ENCODE assay signal across 13 mouse cellular contexts in genomic region chr3:108432542-108433187, GRCm38 (mm10). TPM values are rescaled to one million over a fixed set of nuclear protein-coding genes. Genes with fewer than 3 reads are reported as not detected.
DNase-seq lines count a peak whose midpoint lies in the region; ATAC-seq and TF ChIP-seq lines count a peak whose summit lies in the region.
"Had no signal": no experiment of that assay in that cellular context is flagged by ENCODE, and none has a peak within 500 bp of the region (broad histone marks: within the 10 kb centered on the region; RNA-seq: fewer than 3 reads in every experiment).

No protein-coding gene starts in this region.

- no peak overlapping the region for H3K4me2 ChIP-seq in hindbrain, embryonic 15.5 days
- H3K4me2 ChIP-seq in neural tube, embryonic 13.5 days = 0 out of 2 replicates have a peak overlapping the region, but pooled peaks have one; percentile 9

- H3K36me3 ChIP-seq in forebrain, embryonic 10.5 days (replicated peaks) = peaks cover 89% of the 10 kb centered on the region
- peaks cover 62% of the 10 kb centered on the region for H3K36me3 ChIP-seq in hindbrain, embryonic 15.5 days
- H3K36me3 ChIP-seq in neural tube, embryonic 13.5 days = peaks cover 82% of the 10 kb centered on the region

- 37% methylated on average over 13 of the region's 13 CpGs for WGBS in forebrain, embryonic 10.5 days
- 26% methylated on average over 13 of the region's 13 CpGs for WGBS in hindbrain, embryonic 15.5 days
- 24% methylated on average over 13 of the region's 13 CpGs for WGBS in neural tube, embryonic 13.5 days

- intact Hi-C loops in heart, postnatal 14 days (cut with DNase I) = no loop called here

- no peak for TF ChIP-seq POLR2A in brain, embryonic 14.5 days (IDR thresholded peaks at IDR 0.05; ENCODE audit: borderline replicate concordance, extremely low read depth, insufficient read depth, insufficient read length, poor library complexity, severe bottlenecking)

- peak overlapping the region; percentile 90 for H3K27ac ChIP-seq in forebrain, embryonic 10.5 days
- peak overlapping the region; percentile 81 for H3K27ac ChIP-seq in hindbrain, embryonic 15.5 days (replicated peaks)
- peak overlapping the region; percentile 94 for H3K27ac ChIP-seq in neural tube, embryonic 13.5 days (replicated peaks)

- peaks cover 57% of the 10 kb centered on the region for H3K4me1 ChIP-seq in forebrain, embryonic 10.5 days
- peaks cover 29% of the 10 kb centered on the region for H3K4me1 ChIP-seq in hindbrain, embryonic 15.5 days (replicated peaks)
- peaks cover 70% of the 10 kb centered on the region for H3K4me1 ChIP-seq in neural tube, embryonic 13.5 days (replicated peaks)

- H3K27me3 ChIP-seq in forebrain, embryonic 10.5 days (ENCODE audit: poor library complexity, severe bottlenecking) = no peaks in the 10 kb centered on the region
- no peaks in the 10 kb centered on the region for H3K27me3 ChIP-seq in hindbrain, embryonic 15.5 days
- no peaks in the 10 kb centered on the region for H3K27me3 ChIP-seq in neural tube, embryonic 13.5 days
- H3K27me3 ChIP-seq: megakaryocyte, embryonic 14.5 days had no signal

- no peak for TF ChIP-seq CTCF in brain, embryonic 14.5 days (IDR thresholded peaks at IDR 0.05; ENCODE audit: borderline replicate concordance, extremely low read depth, insufficient read depth, insufficient read length)

- H3K9me3 ChIP-seq in forebrain, embryonic 10.5 days = no peaks in the 10 kb centered on the region
- H3K9me3 ChIP-seq in hindbrain, embryonic 15.5 days = no peaks in the 10 kb centered on the region
- H3K9me3 ChIP-seq in neural tube, embryonic 13.5 days = no peaks in the 10 kb centered on the region
- H3K9me3 ChIP-seq: heart, embryonic 10.5 days; megakaryocyte, embryonic 14.5 days had no signal

- DNase-seq in brain, embryonic 14.5 days (ENCODE audit: low read depth) = peak; percentile 95
- DNase-seq in forebrain, embryonic 10.5 days (ENCODE audit: extremely low spot score, low spot score) = peak; percentile 61
- DNase-seq in heart, adult 18-20 months = no peak
- DNase-seq in right cerebral cortex, postnatal 4 days = no peak
- no peak for DNase-seq in heart, postnatal 14 days
- DNase-seq: cerebellum, postnatal 36 days; lung, adult 2 months; thymus, postnatal 36 days had no signal

- H3K9ac ChIP-seq in hindbrain, embryonic 15.5 days = no peak overlapping the region
- H3K9ac ChIP-seq in neural tube, embryonic 13.5 days = no peak overlapping the region

- H3K4me3 ChIP-seq in forebrain, embryonic 10.5 days = peak overlapping the region; percentile 34
- no peak overlapping the region for H3K4me3 ChIP-seq in hindbrain, embryonic 15.5 days
- no peak overlapping the region for H3K4me3 ChIP-seq in neural tube, embryonic 13.5 days
- H3K4me3 ChIP-seq: heart, embryonic 10.5 days; megakaryocyte, embryonic 14.5 days had no signal

- no peak for ATAC-seq in hindbrain, embryonic 15.5 days (ENCODE audit: low FRiP score, low read depth)
- no peak for ATAC-seq in neural tube, embryonic 13.5 days (ENCODE audit: low read depth)
- ATAC-seq: intestine, postnatal 0 days had no signal

RNA-seq across cellular contexts. Expression of gene Sars, which starts 12.3 kb away (rescaled TPM):
- polyA plus RNA-seq in brain, embryonic 14.5 days (2012; rRNA removed) = 120 and 161 TPM in 2 replicates
- polyA plus RNA-seq in forebrain, embryonic 10.5 days (2016; fragmentation: Nextera tagmentation; extraction: Ambion mirVana) = 160 and 167 TPM in 2 replicates
- 197 and 219 TPM in 2 replicates for polyA plus RNA-seq in hindbrain, embryonic 15.5 days (2015; fragmentation: Nextera tagmentation; extraction: Ambion mirVana)
- polyA plus RNA-seq in neural tube, embryonic 13.5 days (2015; fragmentation: Nextera tagmentation; extraction: Ambion mirVana) = 210 and 223 TPM in 2 replicates
- 10 to 100 TPM; 80.2 to 89.6 TPM for total RNA-seq in heart, adult 18-20 months (2021)
- total RNA-seq in heart, postnatal 14 days (2021) = 10 to 100 TPM; 77.8 to 81.7 TPM

RNA-seq across cellular contexts. Expression of gene Celsr2, which starts 17.3 kb away (rescaled TPM):
- polyA plus RNA-seq in brain, embryonic 14.5 days (2012; rRNA removed) = 64.9 and 101 TPM in 2 replicates
- polyA plus RNA-seq in forebrain, embryonic 10.5 days (2016; fragmentation: Nextera tagmentation; extraction: Ambion mirVana) = 32.1 and 35.1 TPM in 2 replicates
- 43.1 and 44.9 TPM in 2 replicates for polyA plus RNA-seq in hindbrain, embryonic 15.5 days (2015; fragmentation: Nextera tagmentation; extraction: Ambion mirVana)
- 37.6 and 44.1 TPM in 2 replicates for polyA plus RNA-seq in neural tube, embryonic 13.5 days (2015; fragmentation: Nextera tagmentation; extraction: Ambion mirVana)
- 1 to 10 TPM; 5.9 to 9.5 TPM for total RNA-seq in heart, adult 18-20 months (2021)
- 1 to 10 TPM; 5.4 to 5.9 TPM for total RNA-seq in heart, postnatal 14 days (2021)

RNA-seq across cellular contexts. Expression of gene Psrc1, which starts 49.0 kb away (rescaled TPM):
- 27.1 and 71.0 TPM in 2 replicates for polyA plus RNA-seq in brain, embryonic 14.5 days (2012; rRNA removed)
- 115 and 117 TPM in 2 replicates for polyA plus RNA-seq in forebrain, embryonic 10.5 days (2016; fragmentation: Nextera tagmentation; extraction: Ambion mirVana)
- 11.5 and 14.5 TPM in 2 replicates for polyA plus RNA-seq in hindbrain, embryonic 15.5 days (2015; fragmentation: Nextera tagmentation; extraction: Ambion mirVana)
- polyA plus RNA-seq in neural tube, embryonic 13.5 days (2015; fragmentation: Nextera tagmentation; extraction: Ambion mirVana) = 10.9 and 11.9 TPM in 2 replicates
- under 1 TPM in 1 of 2 experiments, not detected in 1; 0.33 TPM for total RNA-seq in heart, adult 18-20 months (2021)
- total RNA-seq in heart, postnatal 14 days (2021) = 1 to 10 TPM; 1.1 to 1.7 TPM

Comparison
In these comparisons a context has a peak if more than half of its experiments do, and no peak if none do; other contexts are left out.
1. DNase-seq: peak in brain, embryonic 14.5 days (single experiment) and forebrain, embryonic 10.5 days (single experiment); none in heart, adult 18-20 months (0 of 2), right cerebral cortex, postnatal 4 days (single experiment) and heart, postnatal 14 days (0 of 2).
2. Peak in every context shown above with its lines, with median percentiles within 50 percentile points of each other: H3K27ac ChIP-seq.